Mouse (Mus musculus) embryonic facial prominence, embryonic 10.5 days (tissue): ENCODE data around the gene Gas2. TPM values are rescaled to one million over a fixed set of nuclear protein-coding genes. Genes with fewer than 3 reads are reported as not detected.

Experiments used
- DNase-seq: peaks from one replicate; pipeline ENCODE4 v3.0.0-alpha.2; 2017; ENCODE audit warnings: low spot score
- H3K27ac ChIP-seq: fragments of 300-500 bp; sonication (generic); replicated peaks from 2 replicates; pipeline ENCODE4 v1.5.1; 2016; ENCODE audit warnings: mild to moderate bottlenecking
- H3K27me3 ChIP-seq: fragments of 300-500 bp; sonication (generic); replicated peaks from 2 replicates; pipeline ENCODE4 v1.6.1; 2016; ENCODE audit warnings: low read depth, mild to moderate bottlenecking; ENCODE audit not compliant: poor library complexity, severe bottlenecking
- H3K36me3 ChIP-seq: fragments of 300-500 bp; sonication (generic); replicated peaks from 2 replicates; pipeline ENCODE4 v1.6.1; 2016; ENCODE audit warnings: mild to moderate bottlenecking, moderate library complexity
- H3K4me1 ChIP-seq: fragments of 300-500 bp; sonication (generic); 2 replicates; pipeline ENCODE4 v1.6.1; 2016
- H3K4me3 ChIP-seq: fragments of 300-500 bp; sonication (generic); 2 replicates; pipeline ENCODE4 v1.5.1; 2016; ENCODE audit warnings: mild to moderate bottlenecking, moderate library complexity
- H3K9me3 ChIP-seq: fragments of 300-500 bp; sonication (generic); 2 replicates; pipeline ENCODE4 v1.6.1; 2016; ENCODE audit warnings: mild to moderate bottlenecking
- WGBS: fragments of 180-500 bp; shearing (Covaris S2); methylation state at CpG from one replicate; pipeline ENCODE4 v1.1.7; 2016; 5-methylcytosine and 5-hydroxymethylcytosine counted together
- polyA plus RNA-seq: library from polyadenylated mRNA; unstranded; fragments of >200 nt; fragmentation: Nextera tagmentation; extraction: Ambion mirVana; gene quantifications from 2 replicates; pipeline ENCODE4 v1.2.1, GENCODE M21; 2016

The Gas2 gene
- polyA plus RNA-seq, 1 experiment from 2014 or later = 30.1 TPM

- H3K27me3 ChIP-seq = no peaks in the 10 kb centered on the region
- WGBS = 68% methylated on average over 6 of the region's 6 CpGs
- no peak overlapping the region for H3K27ac ChIP-seq
- no peaks in the 10 kb centered on the region for H3K9me3 ChIP-seq
- H3K4me1 ChIP-seq = peaks cover 12% of the 10 kb centered on the region
- no peak overlapping the region for H3K4me3 ChIP-seq
- no peaks in the 10 kb centered on the region for H3K36me3 ChIP-seq
- DNase-seq = no peak
Measured at GRCm38 (mm10) chr7:51986909-51987308, 125.1 kb downstream of the Gas2 start.

GRCm38 (mm10) chr7:51991020-51991419 is 129.2 kb downstream of the Gas2 start:
- no peaks in the 10 kb centered on the region for H3K27me3 ChIP-seq
- WGBS = 87% methylated on average over 3 of the region's 3 CpGs
- H3K4me3 ChIP-seq = no peak overlapping the region
- H3K9me3 ChIP-seq = no peaks in the 10 kb centered on the region
- no peak for DNase-seq
- no peaks in the 10 kb centered on the region for H3K36me3 ChIP-seq
- H3K27ac ChIP-seq = no peak overlapping the region
- H3K4me1 ChIP-seq = peaks cover 2% of the 10 kb centered on the region; the same call in 1 of the 2 replicates

GRCm38 (mm10) chr7:52005511-52006295 is 143.9 kb downstream of the Gas2 start, which contains the start of gene Svip:
Gene Svip (minus strand): TSS chr7:52006018.
- Histone ChIP-seq H3K27me3 (peaks cover 28% of the 10 kb centered on the region), H3K9me3 (no peaks in the 10 kb centered on the region), H3K4me3 (peak within 1 kb of the TSS; percentile 70), H3K36me3 (no peaks in the 10 kb centered on the region), H3K4me1 (peaks cover 12% of the 10 kb centered on the region), H3K27ac (peak within 1 kb of the TSS; percentile 79)
- peak; percentile 92 for DNase-seq
- under 1% methylated on average over 45 of the region's 47 CpGs for WGBS

GRCm38 (mm10) chr7:52006296-52006630 is 144.4 kb downstream of the Gas2 start:
- no peak for DNase-seq
- H3K4me3 ChIP-seq = peak overlapping the region; percentile 70
- no peaks in the 10 kb centered on the region for H3K9me3 ChIP-seq
- 2% methylated on average over 9 of the region's 9 CpGs for WGBS
- peaks cover 28% of the 10 kb centered on the region for H3K27me3 ChIP-seq
- peak overlapping the region; percentile 79 for H3K27ac ChIP-seq
- no peaks in the 10 kb centered on the region for H3K36me3 ChIP-seq
- H3K4me1 ChIP-seq = peaks cover 12% of the 10 kb centered on the region

- Histone ChIP-seq H3K27me3 (peaks cover 28% of the 10 kb centered on the region), H3K36me3 (no peaks in the 10 kb centered on the region), H3K4me3 (no peak overlapping the region), H3K27ac (no peak overlapping the region), H3K4me1 (peaks cover 12% of the 10 kb centered on the region), H3K9me3 (no peaks in the 10 kb centered on the region)
- WGBS = 87% methylated on average over 2 of the region's 2 CpGs
- no peak for DNase-seq
Measured at GRCm38 (mm10) chr7:52007138-52007537, 145.3 kb downstream of the Gas2 start.

- Histone ChIP-seq H3K27ac (no peak overlapping the region), H3K4me3 (no peak overlapping the region), H3K36me3 (no peaks in the 10 kb centered on the region), H3K9me3 (no peaks in the 10 kb centered on the region), H3K27me3 (no peaks in the 10 kb centered on the region), H3K4me1 (no peaks in the 10 kb centered on the region)
- no peak for DNase-seq
- WGBS = 77% methylated on average over 7 of the region's 7 CpGs
Measured at GRCm38 (mm10) chr7:52013457-52013856, 151.6 kb downstream of the Gas2 start.

GRCm38 (mm10) chr7:52015180-52015579 is 153.4 kb downstream of the Gas2 start:
- WGBS = 80% methylated on average over 1 of the region's 1 CpGs
- H3K4me1 ChIP-seq = no peaks in the 10 kb centered on the region
- H3K27ac ChIP-seq = no peak overlapping the region
- H3K27me3 ChIP-seq = no peaks in the 10 kb centered on the region
- H3K36me3 ChIP-seq = no peaks in the 10 kb centered on the region
- H3K9me3 ChIP-seq = no peaks in the 10 kb centered on the region
- H3K4me3 ChIP-seq = no peak overlapping the region
- DNase-seq = no peak

- Histone ChIP-seq H3K4me1 (no peaks in the 10 kb centered on the region), H3K36me3 (no peaks in the 10 kb centered on the region), H3K27me3 (no peaks in the 10 kb centered on the region), H3K27ac (no peak within 1 kb of the TSS), H3K9me3 (no peaks in the 10 kb centered on the region), H3K4me3 (no peak within 1 kb of the TSS)
- WGBS = 88% methylated on average over 3 of the region's 3 CpGs
- no peak for DNase-seq
Measured at GRCm38 (mm10) chr7:52015628-52016027, 153.8 kb downstream of the Gas2 start, which contains the start of gene 1700015G11Rik. Gene 1700015G11Rik (minus strand): TSS chr7:52015728.

- Histone ChIP-seq H3K27me3 (no peaks in the 10 kb centered on the region), H3K27ac (no peak overlapping the region), H3K4me1 (no peaks in the 10 kb centered on the region), H3K36me3 (no peaks in the 10 kb centered on the region), H3K9me3 (no peaks in the 10 kb centered on the region), H3K4me3 (no peak overlapping the region)
- 81% methylated on average over 4 of the region's 4 CpGs for WGBS
- no peak for DNase-seq
Measured at GRCm38 (mm10) chr7:52022039-52022438, 160.2 kb downstream of the Gas2 start.

- no peak for DNase-seq
- 92% methylated on average over 5 of the region's 5 CpGs for WGBS
Measured at GRCm38 (mm10) chr7:52024050-52024626, 162.3 kb downstream of the Gas2 start.

GRCm38 (mm10) chr7:52037600-52038582 is 176.1 kb downstream of the Gas2 start:
- H3K9me3 ChIP-seq = no peaks in the 10 kb centered on the region
- H3K36me3 ChIP-seq = no peaks in the 10 kb centered on the region
- DNase-seq = peak; percentile 17
- no peaks in the 10 kb centered on the region for H3K27me3 ChIP-seq
- H3K27ac ChIP-seq = no peak overlapping the region
- 51% methylated on average over 8 of the region's 8 CpGs for WGBS
- H3K4me1 ChIP-seq = no peaks in the 10 kb centered on the region
- H3K4me3 ChIP-seq = no peak overlapping the region

More at GRCm38 (mm10) chr7:52024050-52024626, 162.3 kb downstream of the Gas2 start:
- Histone ChIP-seq H3K27ac (no peak overlapping the region), H3K4me1 (no peaks in the 10 kb centered on the region), H3K4me3 (no peak overlapping the region), H3K27me3 (no peaks in the 10 kb centered on the region), H3K36me3 (no peaks in the 10 kb centered on the region), H3K9me3 (no peaks in the 10 kb centered on the region)
